Mouse (Mus musculus) frontal cortex, adult (tissue): ENCODE data around the gene Rassf1.

Source experiments
- ATAC-seq: cut with Nextera tagmentation; 2 replicates; pipeline ENCODE4 v1.9.2; 2017; ENCODE audit warnings: mild to moderate bottlenecking, moderate library complexity, mixed read lengths; ENCODE audit not compliant: low TSS enrichment

Rassf1 gene

DNA sequence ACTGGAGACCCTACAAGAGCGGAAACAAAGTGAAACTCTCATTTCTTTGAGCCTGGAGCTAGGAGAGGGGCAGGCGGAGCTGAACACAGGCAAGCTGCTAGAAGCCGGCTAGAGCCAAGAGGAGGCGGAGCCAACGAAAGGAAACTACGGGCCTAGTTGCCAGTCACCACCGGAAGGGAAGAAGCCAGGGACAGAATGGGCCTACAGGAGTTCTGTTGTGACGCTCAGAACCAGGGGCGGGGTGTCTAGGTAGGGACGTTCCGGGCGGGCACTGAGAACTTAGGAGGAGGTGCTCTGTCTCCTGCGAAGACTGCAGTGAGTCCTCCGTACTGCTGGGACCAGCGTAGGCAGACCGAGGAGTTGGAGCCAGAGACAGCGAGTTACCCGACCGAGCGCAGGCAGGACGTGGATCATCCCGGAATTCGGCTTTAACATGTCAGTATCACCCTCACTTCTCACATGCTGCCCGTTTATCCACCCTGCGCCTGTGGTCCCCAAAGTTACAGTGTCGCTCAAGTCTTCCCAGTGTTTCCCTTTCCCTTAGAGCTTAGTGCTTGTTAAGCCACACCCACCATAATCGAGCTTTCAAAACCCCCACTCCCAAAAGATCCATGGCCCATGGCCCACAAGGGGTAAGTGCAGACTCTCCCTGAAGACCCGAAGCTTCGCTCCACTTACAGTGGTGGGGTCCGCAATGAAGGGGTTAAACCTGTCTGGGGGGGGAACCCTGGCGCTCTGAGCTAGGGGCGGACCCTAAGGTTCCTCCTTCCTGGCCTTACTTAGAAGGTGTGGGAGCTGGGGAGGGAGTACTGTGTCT, 29.4 kb downstream of the Rassf1 start, which contains the start of gene Hyal3:
TSS of gene Hyal3 (plus strand) at position 318 of the 817 bp plus-strand sequence.
- peak; percentile 91 for ATAC-seq

DNA sequence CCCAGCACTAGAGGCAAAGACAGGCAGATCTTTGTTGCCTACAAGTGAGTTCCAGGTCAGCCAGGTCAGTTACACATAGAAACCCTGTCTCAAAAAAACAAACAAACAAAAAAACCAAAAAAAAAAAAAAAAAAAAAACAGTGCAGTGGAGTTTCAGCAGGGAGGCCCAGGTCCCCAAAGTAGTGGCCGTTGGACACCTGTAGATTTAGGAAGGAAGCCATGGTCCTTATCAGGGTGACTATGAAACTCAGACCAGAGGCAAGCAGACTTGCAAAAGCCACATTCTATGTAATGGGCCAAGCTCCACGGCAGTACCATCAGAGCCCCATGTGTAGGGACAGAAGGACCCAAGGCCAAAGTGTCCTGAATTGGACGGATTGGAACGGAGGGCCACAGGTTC, 30.2 kb downstream of the Rassf1 start:
- ATAC-seq, result no peak

DNA sequence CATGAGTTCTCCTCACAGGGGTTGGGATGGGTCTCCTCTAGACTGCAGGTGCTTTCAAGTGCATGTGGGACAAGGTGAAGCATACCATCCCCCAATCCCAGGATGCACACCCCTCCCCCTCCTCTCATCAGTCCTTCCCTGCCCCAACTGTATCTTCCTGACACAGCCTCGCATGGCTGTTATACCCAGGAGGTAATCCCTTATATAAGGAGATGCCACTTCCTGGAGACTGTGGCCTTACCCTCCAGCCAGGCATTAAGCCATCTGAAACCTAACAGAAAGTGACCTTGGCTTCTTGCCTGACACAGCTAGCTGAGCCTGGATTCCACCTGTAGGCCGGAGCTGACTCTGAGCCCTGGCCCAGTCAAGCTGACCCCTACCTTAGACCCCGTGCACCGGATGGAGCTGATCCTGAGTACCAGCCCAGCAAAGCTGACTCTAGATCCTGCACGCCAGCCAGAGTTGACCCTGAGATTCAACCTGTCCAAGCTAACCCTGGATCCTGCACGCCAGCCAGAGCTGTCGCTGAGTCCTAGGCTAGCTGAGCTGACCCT, 31.2 kb downstream of the Rassf1 start:
- no peak for ATAC-seq

DNA sequence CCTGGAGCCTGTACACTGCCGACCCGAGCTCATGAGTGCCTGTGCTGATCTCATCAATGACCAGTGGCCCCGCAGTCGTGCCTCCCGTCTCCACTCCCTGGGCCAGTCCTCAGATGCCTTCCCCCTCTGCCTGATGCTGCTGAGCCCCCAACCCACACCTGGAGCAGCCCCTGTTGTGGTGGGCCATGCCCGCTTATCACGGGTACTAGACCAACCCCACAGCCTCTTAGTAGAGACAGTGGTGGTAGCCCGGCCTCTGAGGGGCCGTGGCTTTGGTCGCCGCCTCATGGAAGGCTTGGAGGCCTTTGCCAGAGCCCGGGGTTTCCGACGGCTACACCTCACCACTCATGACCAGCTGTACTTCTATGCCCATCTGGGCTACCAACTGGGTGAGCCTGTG, 31.8 kb downstream of the Rassf1 start:
- ATAC-seq, result no peak

DNA sequence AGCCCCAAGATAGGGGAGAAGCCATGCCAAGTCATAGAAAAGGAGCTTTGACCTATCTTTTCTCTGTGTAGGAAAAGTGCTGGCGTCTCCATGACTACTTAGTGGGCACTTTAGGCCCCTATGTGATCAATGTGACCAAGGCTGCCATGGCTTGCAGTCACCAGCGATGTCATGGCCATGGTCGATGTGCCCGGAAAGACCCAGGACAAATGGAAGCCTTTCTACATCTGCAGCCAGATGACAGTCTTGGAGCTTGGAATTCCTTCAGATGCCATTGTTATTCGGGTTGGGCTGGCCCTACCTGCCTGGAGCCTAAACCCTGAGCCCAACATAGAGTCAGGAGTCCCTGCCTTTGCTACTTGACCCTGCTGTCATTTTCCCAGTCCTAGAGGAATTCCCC, 35.1 kb downstream of the Rassf1 start:
- no peak for ATAC-seq

DNA sequence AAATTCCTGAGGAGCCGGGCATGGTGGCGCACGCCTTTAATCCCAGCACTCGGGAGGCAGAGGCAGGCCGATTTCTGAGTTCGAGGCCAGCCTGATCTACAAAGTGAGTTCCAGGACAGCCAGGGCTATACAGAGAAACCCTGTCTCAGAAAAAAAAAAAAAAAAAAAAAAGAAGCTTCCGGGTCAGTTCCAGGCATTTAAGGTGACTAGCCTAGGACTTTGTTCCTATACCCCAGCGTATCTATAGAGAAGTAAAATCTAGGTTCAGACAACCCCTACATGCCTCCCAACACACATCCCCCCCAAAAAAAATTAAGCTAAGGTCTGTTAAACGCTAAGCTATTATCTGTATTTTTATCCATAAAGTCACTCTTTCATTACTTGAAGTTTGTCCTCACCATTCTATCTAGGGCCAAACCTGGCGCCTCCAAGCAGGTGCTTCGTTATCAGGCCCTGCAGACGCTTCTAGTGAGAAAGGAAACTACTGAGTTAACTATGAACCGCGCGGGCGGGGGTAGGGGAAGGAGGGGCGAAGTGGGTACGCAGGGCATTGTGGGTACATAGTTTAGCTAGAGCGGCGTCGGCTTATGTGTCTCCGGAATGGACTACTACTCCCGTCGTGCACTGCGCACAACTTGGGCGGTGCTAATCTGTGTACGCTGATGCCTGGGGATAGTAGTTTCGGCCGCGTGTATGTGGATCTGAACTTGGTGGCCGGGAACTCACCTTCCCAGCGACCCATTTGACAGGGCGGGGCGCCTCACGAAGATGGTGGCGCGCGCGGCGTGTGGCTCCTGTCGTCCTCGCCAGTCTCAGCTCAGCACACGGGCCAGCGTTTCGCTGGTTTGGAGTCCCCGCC, 35.8 kb downstream of the Rassf1 start, which contains the start of gene Ifrd2:
TSS of gene Ifrd2 (plus strand) at position 669 of the 859 bp plus-strand sequence.
- peak; percentile 95 for ATAC-seq

DNA sequence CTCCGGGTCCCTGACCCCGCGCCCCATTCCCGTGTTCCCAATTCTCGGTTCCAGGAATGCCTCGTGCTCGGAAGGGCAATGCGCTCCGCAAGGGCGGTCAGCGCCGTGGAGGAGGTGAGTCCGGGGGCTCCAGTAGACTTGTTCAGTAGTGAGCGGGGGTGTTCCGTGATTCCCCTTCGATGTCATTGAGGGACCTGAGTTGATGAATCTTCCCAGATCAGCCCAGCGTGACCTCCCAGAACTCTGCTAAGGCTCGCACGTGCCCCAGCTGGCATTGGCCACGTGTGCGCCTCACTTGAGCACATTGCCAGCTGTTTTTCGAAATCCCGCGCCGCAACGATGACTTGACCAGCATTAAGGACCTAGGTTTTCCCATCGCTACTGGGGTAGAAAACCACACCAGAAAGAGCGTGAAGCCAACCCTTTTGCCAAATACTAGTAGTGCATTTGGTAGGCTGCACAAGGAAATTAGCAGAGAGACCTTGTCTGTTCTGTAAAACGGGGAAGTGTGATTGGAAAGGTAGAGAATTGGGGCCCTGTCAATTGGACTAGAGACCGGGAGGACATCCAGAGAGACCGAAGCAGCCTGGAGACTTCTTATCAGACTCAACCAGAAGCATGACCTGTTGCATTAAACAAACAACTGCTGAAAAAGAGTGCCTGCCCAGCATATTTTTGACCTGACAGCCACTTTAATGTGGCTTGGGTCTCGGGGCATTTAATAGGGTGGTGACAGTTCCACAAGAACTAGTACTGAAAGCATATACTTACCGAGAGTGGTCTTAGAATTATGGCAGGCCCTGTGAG, 36.7 kb downstream of the Rassf1 start:
- ATAC-seq, result peak; percentile 13; the same call in 1 of the 2 replicates

DNA sequence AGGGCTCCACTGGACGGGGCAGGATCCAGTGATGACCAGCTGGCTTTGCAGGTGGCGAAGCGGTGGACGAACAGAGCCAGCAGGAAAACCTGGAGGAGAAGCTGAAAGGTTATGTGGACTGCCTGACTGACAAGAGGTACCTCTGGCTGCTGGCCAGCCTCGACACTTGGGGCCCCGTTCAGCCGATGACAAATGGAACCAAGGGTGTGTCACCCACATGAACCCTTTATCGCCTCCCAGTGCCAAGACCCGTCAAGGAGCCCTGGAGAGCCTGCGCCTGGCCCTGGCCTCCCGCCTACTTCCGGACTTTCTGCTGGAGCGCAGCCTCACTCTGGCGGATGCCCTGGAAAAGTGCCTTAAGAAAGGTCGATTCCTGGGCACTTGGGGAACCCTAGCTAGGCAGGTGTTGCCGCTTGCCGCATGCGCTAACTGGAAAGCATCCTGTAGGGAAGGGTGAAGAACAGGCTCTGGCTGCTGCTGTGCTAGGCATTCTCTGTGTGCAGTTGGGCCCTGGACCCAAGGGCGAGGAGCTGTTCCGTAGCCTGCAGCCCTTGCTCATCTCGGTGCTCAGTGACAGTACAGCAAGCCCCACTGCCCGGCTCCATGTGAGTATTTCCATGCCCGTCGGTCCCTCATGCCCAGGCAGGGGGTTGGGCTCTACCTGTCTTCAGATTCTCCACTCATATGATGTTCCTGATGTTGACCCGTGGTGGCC, 38.9 kb downstream of the Rassf1 start:
- ATAC-seq, result no peak

DNA sequence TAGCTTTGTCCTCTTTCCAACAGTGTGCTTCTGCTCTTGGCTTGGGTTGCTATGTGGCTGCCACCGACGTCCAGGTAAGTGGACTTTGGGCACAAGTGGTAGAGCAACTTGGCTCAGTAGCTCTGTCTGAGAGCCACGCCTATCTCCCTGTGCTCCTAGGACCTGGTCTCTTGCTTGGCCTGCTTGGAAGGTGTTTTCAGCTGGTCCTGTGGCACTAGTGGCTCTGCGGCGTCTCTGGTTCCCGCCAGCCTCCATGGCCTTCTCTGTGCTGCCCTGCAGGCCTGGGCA, 39.4 kb downstream of the Rassf1 start:
- ATAC-seq, result no peak

DNA sequence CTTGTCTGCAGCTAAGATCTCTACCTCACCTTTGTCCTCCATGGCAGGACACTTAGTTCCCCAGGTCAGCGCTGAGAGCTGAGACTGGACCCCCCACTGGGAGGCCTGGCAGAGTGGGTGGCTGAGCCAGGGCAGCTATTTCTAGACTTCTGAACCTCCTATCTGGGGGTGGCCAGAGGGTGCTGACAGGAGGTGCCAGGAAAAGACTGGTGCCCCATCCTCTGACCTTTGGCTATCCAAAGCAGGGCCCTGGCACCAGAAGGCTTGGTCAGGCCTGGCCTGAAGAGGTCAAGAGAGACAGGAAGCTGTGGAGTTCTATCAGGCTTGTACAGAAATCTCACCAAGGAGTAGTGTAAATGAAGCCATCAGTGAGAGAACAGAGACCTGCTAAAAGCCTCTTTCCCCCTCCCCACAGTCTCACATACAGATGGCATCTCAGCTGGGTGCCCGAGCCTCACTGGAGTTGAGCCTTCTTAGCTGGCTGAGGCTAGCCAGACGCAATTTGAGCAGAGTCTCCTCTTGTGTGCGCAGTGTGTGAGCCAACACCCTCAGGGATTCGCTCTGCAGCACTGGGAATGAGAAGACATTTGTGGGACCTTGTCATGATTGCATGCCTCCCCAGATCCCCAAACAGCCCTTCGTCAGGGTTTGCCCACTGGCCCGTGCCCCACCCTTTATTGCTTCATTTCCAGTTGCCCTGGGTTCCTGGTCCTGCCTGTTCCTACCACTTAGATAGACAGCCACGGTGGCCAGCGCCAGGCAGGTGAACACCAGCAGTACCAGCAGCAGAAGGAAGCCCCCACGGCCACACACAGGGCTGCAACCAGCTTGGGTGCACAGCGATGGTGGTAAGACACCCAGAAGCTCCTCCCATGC, 42.0 kb downstream of the Rassf1 start:
- no peak for ATAC-seq

DNA sequence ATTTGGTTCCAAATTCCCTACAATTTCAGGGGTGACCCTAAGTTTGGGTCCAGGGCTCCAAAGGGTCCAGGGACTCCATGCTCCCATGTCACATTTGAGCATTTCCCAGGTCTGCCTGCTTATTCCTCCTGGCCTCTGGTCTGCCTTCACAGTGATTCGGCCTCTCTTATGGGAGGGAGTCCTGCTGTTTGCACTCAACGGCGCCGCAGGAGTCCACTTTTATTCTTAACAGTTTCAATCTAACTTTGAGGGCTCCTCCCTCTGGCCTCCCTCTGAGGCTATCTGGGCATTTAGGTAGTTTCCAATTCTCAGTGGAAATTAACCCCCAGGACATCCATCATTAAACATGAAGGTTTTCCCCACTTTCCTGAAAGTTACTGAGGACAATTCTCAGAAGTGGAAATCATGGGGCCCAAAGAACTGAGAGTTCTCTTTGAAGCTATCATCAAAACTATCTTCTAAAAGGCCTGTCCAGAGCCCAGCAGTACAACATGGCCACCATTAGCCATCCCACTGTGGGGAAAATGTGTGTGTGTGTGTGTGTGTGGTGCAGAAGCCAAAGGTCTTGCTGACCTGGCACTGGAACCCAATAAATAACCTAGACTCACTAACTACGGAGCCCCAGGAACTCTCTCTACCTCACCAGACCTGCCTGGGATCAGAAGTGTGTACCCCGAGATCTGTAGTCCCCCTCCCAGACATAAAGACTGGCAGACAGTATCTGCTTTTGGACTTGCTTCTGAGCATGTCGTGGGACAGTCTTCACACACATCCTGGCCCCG, 43.1 kb downstream of the Rassf1 start:
- ATAC-seq, result no peak

DNA sequence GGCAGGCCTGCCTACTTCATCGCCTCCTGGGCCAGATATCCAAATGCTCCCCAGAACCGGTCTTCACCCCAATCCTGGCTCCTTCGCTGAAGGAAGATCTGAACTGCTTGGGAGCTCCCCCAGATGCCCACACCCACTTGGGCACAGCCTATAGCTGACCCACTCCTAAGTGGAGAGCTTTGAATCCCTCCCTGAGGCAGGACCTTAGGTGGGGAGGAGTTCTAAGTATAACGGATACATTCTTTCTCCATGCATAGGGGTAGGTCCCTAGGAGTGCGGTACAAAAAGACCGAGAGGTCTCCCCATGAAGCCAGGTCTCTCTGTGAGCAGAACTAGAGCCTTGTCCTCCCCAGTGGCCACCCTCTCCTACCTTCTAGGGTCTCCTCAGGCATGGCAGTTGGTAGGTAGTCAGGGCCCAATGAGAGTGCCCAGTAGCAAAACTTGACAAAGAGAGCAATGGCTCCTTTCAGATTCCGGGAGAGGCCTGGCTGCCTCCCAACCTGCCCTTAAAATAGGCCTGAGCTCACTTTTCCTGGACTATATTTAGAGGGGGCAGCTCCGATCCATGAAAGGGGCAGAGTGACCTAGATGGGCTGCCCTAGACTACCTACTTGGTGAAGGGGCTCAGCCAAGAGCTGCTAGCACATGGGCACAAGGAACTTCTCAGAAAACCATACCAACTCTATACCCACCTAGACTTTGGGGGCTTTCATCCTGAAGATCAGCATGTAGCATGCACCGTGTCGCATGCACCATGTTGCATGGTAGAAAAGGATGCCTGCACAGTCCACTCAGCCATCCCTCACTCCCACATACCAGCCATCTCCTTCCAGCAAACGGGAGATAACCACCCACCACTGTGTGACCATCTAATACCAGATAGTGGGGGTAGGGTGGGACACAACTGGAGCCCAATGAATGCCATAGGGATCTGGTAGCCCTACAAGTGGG, 45.5 kb downstream of the Rassf1 start:
- no peak for ATAC-seq

DNA sequence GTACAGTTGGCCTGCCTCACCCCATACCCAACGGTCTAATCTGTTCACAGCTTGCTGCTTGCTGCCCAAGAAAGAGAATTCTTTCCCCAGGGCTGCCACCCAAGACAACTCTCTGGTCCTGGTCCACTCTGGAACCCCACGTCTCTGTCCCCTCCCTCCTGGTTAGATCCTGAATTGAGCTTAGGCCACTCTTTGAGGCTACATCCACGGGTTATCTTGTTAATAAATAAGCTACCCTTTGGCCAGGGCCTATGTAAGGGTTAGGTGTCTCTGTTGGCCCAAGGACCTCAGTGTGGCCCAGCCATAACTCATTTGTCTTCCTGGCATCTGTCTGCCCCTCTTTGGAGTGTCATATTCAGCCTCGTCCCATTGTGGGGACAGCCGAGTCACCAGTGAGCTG, 47.0 kb downstream of the Rassf1 start:
- no peak for ATAC-seq

DNA sequence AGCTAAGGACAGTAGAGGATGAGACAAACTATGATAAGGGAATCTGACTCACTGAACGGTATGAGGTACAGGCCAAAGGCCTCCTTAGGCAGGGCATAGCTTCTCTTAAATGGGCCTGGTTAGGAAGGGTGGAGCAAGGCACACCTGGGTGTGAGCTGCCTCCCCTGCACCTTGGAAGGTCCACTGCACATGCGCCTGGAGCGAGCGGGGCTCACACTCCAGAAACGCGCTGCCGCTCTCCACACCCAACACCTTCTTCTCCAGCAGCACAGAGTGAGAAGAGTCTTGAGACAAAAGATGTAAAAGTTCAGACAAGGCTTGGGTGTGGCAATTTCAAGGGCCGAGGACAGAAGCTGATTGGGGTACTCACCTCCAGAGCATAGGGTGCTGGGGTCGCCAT, 48.1 kb downstream of the Rassf1 start:
- no peak for ATAC-seq

DNA sequence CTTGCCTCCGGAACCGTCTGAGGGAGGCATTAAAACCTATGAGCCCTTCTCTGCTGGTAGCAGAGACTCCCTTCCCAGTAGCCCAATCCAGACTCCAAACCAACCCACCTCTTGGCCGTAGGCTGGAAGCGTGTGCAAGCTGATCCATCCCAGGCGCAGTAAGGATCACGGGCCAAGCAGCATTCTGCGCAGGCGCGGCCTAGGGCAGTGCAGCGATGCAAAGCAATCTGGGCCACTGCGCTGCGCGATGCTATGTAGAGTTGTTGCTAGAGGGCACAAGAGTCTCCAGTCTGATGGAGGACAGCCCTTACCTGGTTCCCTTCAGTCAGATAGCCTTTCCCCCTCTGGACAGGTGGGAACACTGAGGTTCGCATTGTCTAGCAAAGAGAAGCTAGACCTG, 48.5 kb downstream of the Rassf1 start:
- no peak for ATAC-seq

DNA sequence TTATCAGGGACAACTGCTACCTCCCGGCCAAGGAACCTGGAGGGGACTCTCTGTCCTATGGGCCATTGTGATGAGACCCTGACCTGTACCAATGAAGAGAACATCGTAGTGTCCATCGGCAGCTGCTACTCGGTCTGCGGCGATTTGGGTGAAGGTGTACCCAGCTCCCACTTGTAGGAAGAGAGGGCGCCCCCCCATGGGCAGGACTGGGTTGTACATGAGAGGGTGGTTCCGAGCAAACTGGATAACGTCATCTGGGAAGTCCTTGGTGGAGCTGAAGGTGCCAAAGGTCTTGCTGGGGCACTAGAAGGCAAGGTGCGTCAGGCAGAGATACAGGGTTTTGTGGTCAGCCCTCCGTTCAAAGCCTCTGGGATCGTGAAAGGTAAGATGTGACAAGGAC, 49.4 kb downstream of the Rassf1 start:
- ATAC-seq, result no peak

DNA sequence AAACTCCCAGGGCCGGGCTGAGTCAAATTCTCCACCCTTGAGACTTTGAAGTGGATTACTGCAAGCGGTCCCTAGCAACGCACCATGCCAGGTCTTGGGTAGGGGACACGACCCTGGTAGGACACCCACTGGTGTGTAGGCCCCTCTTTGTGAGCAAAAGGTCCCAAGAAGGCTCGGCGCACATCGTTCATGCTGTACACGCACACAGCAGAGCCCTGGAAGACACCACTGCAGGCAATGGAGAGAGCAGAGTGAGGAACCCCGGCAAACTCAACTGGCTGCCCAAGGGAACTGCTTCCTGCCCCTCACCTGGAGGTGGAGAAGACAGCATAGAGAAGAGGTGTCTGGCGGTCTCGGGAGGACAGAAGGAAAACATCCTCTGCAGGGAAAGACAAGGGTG, 49.9 kb downstream of the Rassf1 start:
- ATAC-seq, result no peak

DNA sequence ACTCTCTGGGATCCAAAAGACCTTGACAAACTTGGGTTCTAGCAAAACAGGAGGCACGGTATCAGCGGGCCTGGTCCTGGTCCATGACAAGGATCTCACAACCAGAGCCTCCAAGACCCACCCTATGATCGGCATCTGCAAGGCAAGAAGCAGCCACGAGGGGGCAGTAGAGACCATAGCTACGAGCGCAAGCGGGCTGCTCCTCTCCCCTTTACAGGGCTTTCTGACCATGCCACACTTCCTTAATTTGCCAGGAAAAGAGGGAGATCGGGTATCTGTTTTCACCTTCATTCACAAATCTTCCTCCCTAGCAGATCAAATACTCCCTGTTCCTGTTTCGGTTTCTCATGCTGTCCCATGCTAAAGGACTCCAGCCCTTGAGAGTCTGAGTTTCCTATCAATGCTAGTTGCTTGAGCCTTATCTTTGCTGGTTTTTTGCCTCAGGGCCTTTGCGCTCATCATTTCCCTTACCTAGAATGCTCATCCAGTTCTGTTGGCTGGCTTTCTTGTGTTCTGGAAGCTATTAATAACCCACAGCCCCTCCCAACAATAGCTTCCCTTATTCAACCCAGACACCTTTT, 50.8 kb downstream of the Rassf1 start:
- peak; percentile 78 for ATAC-seq
